Mouse (Mus musculus) G1E-ER4 (cell line): Measurements from ENCODE around the gene Rgl3. TPM values are rescaled to one million over a fixed set of nuclear protein-coding genes. Genes with fewer than 3 reads are reported as not detected.

Source experiments
- GATA1 ChIP-seq: IDR thresholded peaks from one replicate; pipeline ENCODE4 v1.8.0; 2012; ENCODE audit warnings: low read length, inconsistent platforms
- polyA plus RNA-seq: library from polyadenylated mRNA; stranded (reverse); fragments of >175 nt; gene quantifications from 2 replicates; pipeline ENCODE4 v1.2.3, GENCODE M21; 2012

Gene Rgl3
- polyA plus RNA-seq, 1 experiment = not detected

DNA sequence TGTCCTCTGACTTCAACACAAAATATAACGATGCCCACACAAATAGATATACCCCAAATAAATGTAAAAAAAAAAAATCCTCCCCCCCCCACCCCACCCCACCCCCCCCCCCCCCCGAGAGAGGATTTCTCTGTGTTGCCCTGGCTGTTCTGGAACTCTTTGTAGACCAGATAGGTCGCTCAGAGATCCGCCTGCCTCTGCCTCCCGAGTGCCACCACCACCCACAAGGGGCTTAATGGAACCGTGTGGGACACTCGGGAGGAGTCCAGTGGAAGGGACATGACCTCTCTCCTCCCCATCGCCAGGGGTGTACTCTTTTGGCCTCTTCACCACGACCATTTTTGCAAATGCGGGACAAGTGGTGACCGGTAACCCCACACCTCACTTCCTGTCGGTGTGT, 46.2 kb downstream of the Rgl3 start:
- TF ChIP-seq GATA1 = no peak

DNA sequence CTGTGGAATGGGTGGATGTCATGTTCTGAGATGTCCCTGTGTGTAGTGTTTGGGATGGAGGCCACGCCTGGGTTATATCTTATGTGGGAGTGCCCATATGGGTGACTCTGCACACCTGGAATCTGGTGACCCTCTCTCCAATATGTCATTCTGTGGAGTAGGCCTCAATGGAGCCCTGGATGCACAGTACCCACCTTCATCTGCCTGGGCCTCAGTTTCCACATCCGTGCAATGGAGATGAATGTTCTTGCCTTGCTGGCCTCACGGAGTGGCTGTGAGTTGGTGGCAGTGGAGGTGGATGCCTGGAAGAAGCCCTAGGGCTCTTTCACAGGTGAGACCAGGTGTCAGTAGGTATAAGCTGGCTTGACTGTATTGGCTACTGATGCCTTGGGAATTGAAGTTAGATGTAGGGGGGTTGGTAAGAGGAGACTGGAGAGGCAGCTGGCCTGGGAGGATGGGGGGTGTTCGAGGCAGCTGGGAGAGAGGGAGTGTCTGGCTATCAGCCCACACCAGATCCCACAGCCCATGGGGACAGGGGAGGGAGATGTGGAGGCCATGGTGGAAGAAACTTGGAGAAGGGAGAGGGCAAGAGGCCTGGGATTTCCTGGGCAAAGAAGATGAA, 50.9 kb downstream of the Rgl3 start:
- TF ChIP-seq GATA1 = no peak

- TF ChIP-seq GATA1 = no peak
Observed at GRCm38 (mm10) chr9:21937711-21938175, 51.5 kb downstream of the Rgl3 start.

DNA sequence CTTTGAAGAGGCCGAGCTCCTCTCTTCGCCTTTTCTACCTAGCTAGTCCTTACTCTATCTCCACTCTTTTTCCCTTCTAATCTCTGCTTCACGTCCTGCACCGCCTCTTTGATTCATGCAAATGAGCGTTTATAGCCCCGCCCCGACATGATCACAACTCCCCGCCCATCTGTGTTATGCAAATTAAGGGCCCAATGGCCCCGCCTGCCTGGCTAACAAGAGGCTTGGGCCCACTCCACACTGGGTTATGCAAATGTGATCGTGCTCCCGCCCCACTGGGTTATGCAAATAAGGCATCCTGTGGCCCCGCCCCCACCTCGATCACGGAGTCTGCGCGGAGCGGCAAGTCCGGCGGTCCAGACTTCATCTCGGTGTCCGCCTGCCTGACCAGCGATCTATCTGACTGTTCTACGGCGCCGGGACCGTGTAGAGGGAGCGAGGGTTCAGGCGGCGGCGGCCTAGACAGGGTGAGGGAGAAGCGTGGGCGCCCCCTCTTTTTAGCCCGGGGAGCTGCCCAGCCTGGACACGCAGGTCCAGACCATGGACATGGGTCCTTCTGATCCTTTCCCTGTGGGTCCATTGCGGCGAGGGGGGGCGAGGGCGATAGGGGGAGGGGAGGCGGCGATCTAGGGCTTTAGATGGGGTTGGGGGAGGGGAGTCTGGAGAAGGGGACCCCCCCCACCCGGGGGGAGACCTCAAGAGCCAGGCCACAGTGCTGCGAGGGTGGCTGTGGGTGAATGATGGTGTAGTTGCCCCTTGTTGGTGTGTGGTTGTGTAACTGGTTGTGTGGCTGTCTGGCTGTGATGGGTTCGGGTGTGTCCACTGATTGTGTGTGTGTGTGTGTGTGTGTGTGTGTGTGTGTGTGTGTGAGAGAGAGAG, 52.3 kb downstream of the Rgl3 start, which contains the start of gene Plppr2:
Gene Plppr2 (plus strand): TSS at position 342 of the 879 bp plus-strand sequence.
- TF ChIP-seq GATA1 = no peak

GRCm38 (mm10) chr9:21935466-21936131, 53.6 kb downstream of the Rgl3 start:
- no peak for TF ChIP-seq GATA1

DNA sequence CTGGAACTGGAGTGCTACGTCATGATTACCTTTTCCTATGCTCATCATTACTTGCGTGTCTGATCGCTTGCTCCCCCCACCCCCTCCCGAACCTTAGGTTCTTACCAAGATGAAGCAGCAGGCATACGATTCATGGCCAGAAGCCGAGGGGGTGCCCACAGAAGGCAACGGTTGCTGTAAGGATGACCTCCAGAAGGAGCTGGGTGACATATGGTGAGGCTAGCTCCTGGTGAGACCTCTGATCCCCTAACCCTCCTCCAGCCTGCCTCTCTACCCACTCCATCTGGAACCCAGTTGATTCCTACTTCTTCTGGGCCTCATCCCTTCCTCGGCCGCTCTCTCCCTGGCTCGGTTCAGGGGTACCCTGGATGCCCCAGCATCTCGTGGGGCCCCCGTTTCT, 55.2 kb downstream of the Rgl3 start:
- TF ChIP-seq GATA1 = no peak

DNA sequence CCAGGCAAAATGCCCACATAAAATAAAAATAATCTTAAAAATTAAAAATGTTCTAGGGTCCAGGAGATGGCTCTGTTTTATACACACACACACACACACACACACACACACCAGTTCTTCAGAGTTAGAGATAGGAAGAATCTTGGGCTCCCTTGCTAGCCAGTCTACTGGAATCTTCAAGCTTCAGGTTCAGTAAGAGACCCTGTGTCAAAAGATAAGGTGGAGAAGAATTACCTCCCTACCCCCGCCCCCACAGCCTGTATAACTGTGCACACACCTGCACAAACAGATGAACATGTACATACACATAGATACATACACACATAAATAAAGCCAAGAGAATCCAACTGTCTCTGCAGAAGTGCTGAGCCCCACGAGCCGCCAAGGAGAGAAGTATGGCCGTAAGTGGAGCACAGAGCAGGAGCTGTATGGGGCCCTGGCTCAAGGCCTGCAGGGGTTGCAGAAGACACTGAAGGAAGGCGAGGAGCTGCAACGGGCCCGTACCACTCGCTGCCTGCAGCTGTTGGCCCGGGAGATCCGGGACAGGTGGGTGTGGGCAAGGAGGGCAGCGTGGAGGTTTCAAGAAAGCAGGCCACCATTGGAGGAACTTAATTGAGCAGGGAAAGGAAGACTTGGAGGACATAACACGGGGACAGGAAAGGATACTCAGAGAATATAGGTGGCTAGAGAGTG, 56.7 kb downstream of the Rgl3 start:
- no peak for TF ChIP-seq GATA1

DNA sequence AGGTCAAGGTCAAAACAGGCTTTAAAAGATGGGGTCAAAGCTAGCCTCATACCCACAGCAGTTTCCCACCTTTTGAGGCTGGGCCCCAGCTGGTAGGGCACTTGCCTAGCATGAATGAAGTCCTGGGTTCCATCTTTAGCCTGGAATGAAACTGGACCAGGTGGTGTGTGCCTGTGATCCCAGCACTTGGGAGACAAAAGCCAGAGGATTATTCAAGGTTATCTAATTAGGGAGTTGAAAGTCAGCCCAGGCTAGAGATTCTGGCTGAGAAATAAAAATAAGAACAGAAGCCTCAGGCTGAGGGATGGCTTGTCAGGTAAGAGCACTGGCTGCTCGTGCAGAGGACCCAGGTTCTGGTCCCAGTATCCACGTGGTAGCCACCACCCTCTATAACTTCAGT, 57.2 kb downstream of the Rgl3 start:
- TF ChIP-seq GATA1 = no peak

- TF ChIP-seq GATA1 = no peak
Observed at GRCm38 (mm10) chr9:21929208-21929607, 60.0 kb downstream of the Rgl3 start.

GRCm38 (mm10) chr9:21927208-21927753, 62.0 kb downstream of the Rgl3 start, which contains the start of the genes Ccdc159 and Tmem205:
TSS of gene Ccdc159 (plus strand) at chr9:21927471.
TSS of gene Tmem205 (minus strand) at chr9:21927556.
- no peak for TF ChIP-seq GATA1

DNA sequence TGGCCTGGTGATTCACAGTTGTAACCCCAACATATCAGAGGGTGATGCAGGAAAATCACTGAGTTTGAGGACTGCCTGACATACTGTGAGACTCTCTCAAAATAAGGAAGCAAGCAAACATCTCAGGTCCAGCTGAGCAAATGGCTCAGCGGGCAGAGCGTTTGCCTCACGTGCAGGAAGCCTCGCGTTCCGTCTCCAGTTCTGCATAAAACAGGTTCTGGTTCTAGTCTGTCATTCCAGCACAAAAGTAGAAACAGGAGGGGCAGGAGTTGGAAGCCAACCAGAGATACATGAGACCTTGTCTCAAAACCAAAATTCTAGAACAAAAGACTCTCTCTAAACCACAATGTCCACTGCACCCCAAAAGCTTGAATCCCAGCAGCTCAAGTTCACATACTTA, 62.5 kb downstream of the Rgl3 start:
- TF ChIP-seq GATA1 = no peak

GRCm38 (mm10) chr9:21926155-21926554, 63.1 kb downstream of the Rgl3 start:
- TF ChIP-seq GATA1 = no peak

DNA sequence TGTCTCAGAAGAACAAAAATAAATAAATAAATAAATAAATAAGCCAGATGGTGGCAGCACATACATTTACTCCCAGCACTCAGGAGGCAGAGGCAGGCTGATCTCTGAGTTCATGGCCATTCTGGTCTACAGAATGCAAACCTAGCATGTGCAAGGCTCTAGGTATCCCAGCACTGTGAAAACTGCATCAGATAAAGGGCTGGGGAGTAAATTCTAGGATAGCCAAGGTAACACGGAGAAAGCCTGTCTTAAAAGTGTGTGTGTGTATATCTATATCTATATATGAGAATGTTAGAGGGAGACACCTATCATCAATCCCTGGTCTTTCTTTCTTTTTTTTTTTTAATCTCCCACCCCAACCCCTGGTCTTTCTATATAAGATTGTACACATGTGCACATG, 63.7 kb downstream of the Rgl3 start:
- no peak for TF ChIP-seq GATA1

GRCm38 (mm10) chr9:21925034-21925433, 64.2 kb downstream of the Rgl3 start:
- no peak for TF ChIP-seq GATA1

- TF ChIP-seq GATA1 = no peak
Observed at GRCm38 (mm10) chr9:21924099-21924493, 65.2 kb downstream of the Rgl3 start.
